Mouse (Mus musculus): ENCODE data around the gene Phyh.
"Not testable (repeated sequence)": the region's sequence is repeated elsewhere in the genome, so short reads cannot be mapped to it uniquely, and the experiment has no call there.

DNA sequence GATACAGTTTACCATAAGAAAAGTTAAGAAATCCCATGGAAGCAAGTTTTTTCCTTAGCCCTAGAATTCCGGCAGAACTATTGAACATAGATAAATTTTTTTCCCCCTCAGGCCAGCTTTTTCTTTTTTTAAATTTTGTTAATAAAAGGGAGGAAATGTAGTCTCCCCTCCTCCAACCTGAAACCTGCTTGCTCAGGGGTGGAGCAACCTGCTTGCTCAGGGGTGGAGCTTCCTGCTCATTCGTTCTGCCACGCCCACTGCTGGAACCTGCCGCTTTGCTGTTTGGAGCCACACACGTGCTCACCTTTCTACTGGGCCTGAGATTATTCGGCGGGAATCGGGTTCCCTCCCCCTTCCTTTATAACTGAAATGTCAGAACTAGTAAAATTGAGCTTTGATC, 30.9 kb downstream of the Phyh start:
- TF ChIP-seq POLR2A (IDR thresholded peaks at IDR 0.05; ENCODE audit: low read depth, low read length); CTCF (conservative IDR thresholded peaks at IDR 0.05; ENCODE audit: insufficient read depth, insufficient read length, low read depth, low read length): not testable (repeated sequence)

Measured in kidney, adult 2 months (tissue).